Mouse (Mus musculus): ENCODE results near the gene Helz. TPM values are rescaled to one million over a fixed set of nuclear protein-coding genes. Genes with fewer than 3 reads are reported as not detected.

The Helz gene
- total RNA-seq, 2 experiments from 2014 or later, result 34.8 to 34.9 TPM

Small RNA genes within 50 kb of the gene (microRNA-seq; reads per million reads assigned to microRNA genes)
- gene Mir6932, result not detected

Other genes with a start within 250 kb of the Helz start
- gene Pitpnc1, start 77.2 kb upstream of the Helz start, total RNA-seq (2021), result 10 to 100 TPM; 76.1 to 83.2 TPM
- 10 to 100 TPM; 78.1 to 82.1 TPM for gene Psmd12, start 68.4 kb upstream of the Helz start, total RNA-seq (2021)
- gene Cacng1, start 168.6 kb downstream of the Helz start, total RNA-seq (2021), result under 1 TPM; 0.36 to 0.47 TPM
- 100 to 1,000 TPM in 1 of 2 experiments, 10 to 100 TPM in 1; 92.6 to 105 TPM for gene Cacng4, start 246.6 kb downstream of the Helz start, total RNA-seq (2021)

Data from left cerebral cortex, postnatal 10 days (tissue).